Mouse (Mus musculus): ENCODE measurements at regions not wholly inside any gene's neighbourhood (a gene's known extent, or its start where the extent isn't known, plus 50 kb on each side); places are given as distances from the start of the nearest gene placed in this dataset.

DNA sequence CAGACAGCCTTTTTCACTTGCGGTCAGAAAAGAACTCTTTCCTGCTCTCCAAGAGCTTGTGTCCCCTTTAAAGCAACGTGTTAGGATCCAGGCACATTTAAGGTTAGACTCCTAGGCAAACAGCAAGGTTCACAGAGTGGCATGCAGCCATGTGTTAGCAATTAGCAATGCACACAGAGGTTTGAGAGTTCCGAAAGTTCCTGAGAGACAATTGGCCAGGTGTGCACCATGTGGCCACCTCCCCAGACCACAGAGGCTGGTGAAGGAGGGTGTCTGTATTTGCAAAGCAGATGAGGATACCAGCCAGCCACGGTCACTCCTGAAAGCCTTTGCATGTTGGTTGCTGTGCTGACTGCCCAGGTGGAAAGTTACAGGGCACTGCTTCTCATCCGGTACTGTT, 240.6 kb downstream of the H2al1j start:
- DNase-seq (ENCODE audit: low spot score in 2 of 2), result no peak

DNA sequence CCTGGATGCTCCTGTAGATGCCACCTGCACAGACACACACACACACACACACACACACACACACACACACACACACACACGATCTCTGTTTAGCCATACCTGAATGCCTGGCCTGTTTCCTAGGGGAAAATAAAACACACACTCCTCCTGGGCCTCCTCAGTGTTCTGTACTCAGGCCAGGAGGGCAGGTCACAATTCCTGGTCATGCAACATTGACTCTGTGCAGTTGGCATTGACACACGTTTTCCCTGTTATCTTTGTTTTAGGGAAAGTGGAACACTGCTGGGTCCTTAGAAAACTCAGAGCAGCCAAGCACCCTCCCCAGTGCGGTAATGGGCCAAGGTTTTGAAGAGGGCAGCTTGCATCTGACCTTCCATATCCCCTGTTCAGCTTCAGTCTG, 246.7 kb downstream of the H2al1j start:
- no peak for DNase-seq (ENCODE audit: low spot score in 2 of 2)

DNA sequence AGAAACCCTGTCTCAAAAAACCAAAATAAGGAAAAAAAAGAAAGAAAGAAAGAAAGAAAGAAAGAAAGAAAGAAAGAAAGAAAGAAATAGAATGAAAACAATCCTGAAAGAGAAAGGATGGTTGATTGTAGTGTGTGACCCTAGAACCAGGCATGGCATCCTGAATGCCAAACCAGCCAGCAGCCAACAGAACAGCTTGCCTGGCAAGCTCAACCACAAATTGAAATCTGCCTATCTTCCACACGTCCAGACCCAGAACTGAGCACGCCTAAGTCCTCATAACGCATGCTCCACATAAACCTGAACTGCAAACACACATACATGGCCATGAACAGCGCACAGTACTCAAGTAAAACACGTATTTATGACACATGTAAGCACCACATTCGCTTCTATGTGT, 247.9 kb downstream of the H2al1j start:
- DNase-seq (ENCODE audit: low spot score in 2 of 2), result no peak

DNA sequence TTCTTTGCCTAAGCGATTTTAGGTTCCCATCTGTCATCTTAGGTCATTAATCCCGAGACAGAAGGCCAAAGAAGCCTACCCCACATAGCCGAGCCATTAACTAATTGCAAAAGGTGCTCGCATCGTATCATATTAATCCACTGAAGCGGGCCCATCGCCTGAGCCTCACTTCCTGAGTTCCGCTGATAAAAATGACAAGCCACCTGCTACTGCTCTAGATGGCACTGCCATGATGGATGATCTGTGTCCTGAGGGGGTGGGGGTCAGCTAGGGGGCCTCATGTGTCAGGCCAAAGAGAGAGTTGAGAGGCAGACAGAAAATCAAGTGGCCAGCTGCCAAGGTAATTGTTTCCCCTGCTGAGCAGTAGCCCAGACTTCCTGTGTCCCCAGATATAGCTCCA, 248.7 kb downstream of the H2al1j start:
- no peak for DNase-seq (ENCODE audit: low spot score in 2 of 2)

DNA sequence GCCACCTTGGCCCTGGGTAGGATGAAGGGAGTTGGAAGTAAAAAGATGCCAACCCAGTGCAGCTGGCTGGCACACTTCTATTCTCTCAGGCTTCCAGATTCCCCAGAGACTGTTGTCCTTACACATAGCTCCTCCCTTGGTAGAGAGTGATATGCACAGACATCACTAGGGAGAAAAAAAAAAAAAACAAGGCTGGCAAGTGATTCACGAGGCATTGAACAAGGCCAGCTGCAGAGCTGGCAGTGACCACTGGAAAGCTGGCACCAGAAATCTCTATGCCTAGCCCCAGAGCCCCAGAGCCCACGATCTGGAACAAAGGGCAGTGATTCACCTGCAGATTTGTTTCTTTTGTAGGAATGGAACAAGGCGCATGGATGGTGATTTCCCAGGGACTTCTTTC, 249.7 kb downstream of the H2al1j start:
- DNase-seq (ENCODE audit: low spot score in 2 of 2), result no peak

DNA sequence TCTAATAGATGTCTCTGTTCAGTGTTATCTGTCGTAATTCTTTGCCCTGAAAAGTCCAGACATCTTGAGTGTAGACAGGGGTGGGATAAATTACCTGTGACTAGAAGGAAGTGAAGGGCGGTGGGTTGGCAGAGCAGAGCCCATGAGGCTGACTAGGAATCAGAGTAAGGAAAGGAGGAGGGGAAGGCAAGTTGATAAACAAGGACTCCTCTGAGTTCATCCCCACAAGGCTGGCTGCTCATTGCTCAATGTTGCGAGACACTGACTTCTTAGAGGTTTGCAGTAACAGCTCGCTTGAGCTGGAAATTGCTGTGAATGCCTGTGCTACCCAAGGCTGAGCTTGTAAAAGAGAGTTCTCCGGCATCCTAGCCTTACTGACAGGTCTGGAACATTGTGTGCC, 257.7 kb downstream of the H2al1j start:
- no peak for DNase-seq (ENCODE audit: low spot score in 2 of 2)

DNA sequence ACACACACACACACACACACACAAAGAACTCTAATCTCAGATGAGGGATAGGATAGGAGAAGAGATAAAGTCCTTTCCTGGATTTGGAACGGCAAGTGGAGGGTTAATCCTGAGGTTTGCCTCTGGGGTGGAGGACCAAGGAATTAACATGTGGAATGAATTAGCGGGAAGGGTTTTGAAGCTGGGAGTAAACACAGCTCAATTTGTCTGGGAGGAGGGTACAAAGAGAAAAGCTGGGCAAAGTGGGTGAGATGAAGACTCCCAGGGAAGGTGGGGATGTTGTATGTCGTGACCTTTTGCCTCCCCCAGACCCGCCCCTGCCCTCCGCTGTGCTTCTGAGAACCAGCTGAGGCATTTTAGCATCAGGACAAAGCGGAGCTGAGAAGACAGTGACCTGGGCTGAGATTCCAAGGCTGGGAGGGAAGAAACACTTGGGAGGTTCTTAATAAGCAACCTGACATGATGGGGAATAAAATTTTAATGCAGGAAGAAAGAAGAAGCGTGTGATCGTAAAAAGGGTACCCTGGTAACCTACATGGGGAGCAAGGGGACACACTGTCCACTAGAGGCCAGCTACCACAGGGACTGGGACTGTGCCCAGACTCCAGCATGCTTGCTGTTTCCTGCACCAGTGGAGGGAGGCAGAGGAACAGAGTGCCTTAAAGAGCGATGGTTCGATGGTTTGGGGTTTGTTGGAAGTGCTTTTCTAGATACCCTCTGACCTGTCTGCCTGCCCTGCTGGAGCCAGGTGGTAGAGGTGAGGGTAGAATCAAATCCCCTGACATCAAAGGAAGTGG, 264.0 kb downstream of the H2al1j start:
- no peak for DNase-seq (ENCODE audit: low spot score in 2 of 2)

DNA sequence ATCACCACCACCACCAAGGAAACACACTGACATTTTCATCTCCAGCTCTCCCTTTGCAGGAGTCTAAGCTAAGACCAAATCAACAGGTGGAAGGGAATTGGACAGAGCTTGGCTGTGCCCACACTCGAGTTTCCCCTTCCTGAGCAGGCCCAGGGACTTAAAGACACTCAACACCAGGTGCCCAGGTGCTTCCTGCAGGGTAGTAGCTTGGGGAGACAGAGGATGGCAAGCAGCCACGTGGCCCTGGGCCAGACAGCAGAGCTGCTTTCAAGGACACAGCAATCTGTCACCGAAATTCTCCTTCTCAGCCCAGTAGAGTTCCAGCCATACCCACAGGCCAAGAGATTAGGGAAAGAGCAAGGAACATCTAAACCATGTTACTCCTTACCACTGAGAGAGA, 266.9 kb downstream of the H2al1j start:
- DNase-seq (ENCODE audit: low spot score in 2 of 2), result no peak

DNA sequence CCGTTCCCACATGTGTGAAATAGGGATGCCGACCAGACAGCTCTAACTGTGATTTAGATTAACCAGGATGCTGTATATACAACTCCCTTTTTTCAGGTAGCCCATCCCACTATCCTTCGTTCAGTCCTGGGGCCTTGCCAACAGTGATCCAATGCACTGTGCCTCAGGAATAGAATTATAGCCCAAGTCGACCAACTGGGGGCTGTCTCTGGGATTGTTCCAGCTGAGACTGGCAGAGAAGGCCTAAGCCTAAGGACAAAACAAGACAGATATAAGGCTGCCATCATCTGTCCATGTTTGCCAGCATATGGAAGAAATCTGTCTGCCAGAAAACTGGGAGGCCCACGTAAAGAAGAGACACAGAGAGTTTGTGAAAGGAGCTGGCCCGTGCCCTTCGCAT, 269.9 kb downstream of the H2al1j start:
- no peak for DNase-seq (ENCODE audit: low spot score in 2 of 2)

DNA sequence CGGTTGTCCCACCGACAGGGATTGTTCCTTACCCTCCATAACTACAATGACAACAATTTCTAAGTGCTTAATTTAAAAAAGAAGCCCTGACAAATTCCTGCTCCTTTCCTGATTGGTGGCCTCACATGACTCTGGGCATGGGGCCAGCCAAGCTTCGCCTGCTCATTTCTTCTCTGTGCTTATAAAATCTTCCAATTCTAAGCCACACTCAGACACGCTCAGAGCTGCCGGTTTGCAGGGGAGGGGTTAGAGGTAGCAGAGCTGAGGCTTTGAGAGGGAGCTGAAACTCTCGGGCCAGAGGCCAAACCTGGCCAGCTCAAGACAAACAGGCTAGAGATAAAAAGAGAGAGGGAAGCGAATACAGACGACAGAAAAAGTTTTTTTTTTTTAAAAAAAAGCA, 286.6 kb downstream of the H2al1j start:
- DNase-seq (ENCODE audit: low spot score in 2 of 2), result no peak

DNA sequence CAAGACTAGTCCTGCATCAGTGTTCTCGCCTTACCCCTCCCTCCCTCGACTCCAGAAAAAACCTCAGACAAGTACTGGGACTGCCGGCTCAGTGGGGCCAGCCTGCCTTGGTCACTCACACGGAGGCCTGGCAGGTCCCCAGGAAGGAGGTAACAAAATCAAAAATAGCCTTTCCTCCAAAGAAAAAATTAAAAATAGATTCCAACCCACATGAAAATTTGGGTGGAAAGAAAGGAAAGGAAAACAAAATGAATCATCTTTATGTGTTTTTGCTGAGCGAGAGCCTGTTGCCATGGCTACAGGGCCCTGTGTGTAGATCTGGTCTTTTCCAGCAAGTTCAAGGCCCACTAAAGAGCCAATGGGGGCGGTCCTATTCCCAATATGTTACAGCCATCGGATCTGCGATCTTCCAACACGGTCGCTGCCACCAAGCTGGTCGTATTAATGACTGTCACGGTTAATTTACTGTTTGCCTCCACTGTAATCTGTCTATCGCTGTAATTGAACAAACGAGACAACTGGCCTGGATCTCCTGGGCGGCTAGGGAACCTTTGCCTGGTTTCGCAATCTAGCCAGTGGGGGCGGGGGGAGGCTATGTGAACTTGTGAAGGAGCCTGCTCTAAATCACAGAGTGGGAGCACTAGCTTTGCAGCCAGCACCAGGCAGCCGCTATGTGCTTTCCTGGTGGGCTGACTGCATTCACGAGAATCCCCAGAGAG, 293.6 kb downstream of the H2al1j start:
- DNase-seq (ENCODE audit: low spot score in 2 of 2), result no peak

DNA sequence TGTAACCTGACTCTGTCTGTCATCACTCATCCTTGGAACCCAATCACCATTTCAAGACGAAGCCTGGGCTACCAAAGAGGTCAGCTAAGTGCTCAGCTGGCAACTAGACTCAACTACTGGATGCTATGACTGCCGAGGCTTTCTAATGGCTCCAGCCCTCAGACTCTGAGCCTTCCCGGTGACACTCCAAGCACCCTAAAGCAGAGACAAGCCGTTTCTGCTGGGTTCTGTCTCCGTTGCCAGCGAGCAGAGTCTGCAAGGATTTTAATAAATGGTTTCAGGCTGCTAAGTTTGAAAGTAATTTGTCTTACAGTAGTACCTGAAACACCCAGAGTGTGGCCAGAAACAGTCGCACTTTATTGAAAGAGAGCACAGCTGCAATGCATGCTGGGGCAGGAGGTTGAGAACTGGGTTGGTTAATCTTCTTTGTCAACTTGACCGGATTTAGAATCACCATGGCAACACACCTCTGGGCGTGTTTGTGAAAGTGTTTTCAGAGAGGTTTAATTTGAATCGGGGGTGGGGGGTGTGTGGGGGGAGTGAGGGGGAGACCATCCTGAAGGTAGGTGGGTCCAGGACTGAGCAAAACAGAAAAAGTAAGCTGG, 298.8 kb downstream of the H2al1j start:
- DNase-seq (ENCODE audit: low spot score in 2 of 2), result no peak

DNA sequence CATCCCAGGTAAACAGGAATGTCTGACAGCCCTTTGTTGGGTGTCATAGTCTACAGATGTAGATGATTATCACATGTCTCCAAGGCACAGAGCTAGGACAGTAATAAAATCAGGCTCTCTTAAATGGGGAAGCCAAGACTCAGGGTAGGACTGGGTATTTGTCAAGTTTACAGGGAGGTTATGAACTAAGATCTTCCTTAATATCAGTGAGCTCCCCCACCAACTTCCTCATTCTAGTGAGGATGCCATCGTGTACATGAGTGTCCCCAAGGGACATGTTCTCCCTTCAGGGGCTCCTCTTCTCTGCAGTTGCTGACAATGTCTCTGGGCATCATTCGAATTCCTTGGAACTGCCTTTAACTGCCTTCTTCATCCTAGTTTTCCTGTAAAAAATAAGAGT, 301.7 kb downstream of the H2al1j start:
- no peak for DNase-seq (ENCODE audit: low spot score in 2 of 2)

DNA sequence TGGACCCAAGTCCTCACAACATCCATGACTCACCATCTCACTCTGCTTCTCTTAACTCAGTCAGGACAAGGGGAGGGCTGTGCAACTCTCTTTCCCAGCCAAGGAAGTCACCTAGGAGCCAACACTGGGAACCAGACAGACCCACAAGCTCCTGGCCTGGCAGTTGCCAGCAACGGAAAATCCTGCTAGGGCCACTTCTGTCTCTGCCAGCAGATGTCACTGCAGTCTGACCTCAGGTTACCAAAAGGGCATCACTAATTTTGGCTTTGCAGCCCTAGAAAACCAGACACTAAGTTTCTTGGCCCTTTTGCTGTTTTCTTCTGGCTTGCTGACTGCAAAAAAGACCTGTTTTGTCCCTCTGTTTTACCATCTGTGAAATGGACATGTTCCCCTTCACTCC, 302.3 kb downstream of the H2al1j start:
- DNase-seq (ENCODE audit: low spot score in 2 of 2), result peak; percentile 12 to 18

DNA sequence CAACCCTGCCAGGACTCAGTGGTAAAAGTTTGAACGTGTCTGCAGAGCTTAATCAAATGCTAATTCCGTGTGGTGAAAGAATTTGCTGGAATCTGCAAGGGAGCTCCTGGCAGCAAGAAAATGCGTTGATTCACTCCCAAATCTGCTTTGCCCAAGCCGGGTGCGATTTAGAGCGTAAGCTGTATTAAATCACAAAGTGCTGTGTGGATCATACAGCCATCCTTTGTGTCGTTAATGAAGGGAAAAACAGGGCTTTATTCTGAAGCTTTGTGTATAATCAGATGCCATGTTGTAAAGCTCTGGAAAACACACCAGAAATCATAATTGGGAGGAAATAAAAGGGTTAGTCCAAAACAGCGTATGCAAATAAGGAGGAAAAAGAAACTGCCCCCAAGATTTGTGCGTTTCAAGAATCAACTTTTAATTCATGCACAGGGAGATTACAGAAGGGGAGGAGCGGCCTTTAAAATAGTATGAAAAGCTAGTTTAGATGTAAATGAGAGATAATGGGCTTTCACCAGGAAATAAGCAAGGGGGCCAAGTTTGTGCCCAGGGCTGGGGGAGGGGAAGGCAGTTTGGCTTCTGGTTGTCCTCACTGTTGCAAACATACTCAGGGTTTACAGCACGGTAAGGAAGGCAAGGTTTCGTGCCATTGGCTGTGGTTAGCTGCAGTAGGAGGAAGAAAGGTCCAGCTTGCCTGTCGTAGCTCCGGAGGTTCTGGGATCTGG, 303.7 kb downstream of the H2al1j start:
- no peak for DNase-seq (ENCODE audit: low spot score in 2 of 2)

DNA sequence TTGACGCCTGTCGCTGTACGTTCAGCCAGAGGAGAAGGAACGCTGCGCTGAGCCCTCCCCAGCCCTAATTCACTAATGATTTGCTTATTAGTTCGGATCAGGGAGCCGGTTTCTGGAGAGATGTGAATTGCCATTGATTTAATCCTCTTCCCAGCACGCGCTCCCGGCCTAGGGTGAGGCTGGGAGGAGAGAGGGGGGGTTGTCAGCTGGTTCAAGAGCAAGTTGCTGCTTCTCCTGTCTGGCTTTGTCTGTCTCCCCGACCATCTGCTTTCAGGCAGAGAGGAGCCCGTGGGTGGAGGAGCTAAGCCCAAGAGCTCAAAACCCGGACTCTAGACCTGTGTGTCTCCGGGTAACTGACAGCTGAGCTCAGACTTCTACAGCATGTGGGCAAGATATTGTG, 304.4 kb downstream of the H2al1j start:
- DNase-seq (ENCODE audit: low spot score in 2 of 2), result no peak

DNA sequence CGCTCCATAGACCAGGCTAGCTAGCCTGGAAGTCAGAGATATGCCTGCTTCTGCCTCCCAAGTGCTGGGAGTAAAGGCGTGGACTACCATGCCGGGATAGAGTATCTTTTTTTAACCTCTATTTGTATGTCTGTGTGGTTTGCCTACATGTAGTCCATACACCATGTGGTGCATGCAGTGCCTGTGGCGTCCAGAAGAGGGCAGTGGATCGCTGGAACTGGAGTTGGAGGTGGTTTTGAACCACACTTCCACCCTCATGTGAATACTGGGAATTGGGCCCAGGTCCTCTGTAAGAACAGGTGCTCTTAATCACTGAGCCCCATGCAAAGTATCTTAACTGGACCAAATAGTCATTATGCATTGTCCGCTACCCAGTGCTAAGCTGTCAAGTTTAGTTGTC, 306.2 kb downstream of the H2al1j start:
- DNase-seq (ENCODE audit: low spot score in 2 of 2), result no peak

DNA sequence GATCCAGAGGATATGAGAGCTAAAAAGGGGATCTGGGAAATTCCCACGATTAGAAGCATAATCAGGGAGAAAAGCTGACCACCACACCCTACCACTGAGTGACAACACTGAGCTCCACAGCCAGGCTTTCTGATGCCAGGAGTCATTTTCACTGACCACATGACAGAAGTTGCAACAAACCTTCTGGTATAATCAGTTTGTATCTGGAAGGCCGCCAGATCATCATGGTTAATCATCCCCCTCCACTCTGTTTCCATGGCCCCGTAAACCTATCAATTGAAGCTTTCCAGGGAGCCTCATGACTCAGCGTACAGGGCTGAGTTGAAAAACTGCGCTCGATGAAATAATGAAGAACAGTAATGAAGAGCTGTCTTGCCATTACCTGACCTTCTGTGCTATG, 316.9 kb downstream of the H2al1j start:
- no peak for DNase-seq (ENCODE audit: low spot score in 2 of 2)

DNA sequence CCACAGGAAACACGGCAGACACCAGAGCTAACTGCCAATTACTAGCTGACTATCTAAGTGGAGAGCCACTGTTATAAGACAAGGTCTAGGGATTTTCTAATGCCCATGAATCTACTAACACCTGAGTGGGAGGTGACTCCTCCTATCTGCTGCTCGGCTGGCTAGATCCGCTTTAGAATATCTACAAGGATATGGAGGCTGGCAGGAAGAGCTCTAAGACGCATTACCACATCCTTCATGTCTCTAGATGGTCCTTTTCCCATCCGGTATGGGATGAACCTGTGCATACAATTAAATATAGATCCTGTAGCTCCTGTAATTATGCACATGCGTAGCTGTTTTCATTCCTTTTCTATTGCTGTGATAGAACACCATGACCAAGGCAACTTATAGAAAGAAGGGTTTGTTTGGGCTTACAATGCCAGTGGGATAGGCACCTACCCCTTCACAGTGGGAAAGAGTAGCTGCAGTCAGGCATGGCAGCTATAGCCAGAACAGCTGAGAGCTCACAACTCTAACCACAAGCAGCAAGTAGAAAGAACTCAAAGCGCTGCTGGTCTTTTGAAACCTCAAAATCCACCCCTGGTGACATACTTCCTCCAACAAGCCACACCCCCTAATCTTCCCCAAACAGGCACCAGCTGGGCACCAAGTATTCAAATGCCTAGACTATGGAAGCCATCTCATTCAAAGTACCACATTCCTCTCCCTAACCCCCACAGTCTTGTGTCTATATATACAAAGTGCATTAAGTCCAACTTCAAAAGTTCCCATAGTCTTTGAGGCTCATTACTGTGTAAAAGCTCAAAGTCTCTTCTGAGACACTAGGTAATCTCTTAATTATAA, 319.3 kb downstream of the H2al1j start:
- peak; percentile 40 to 43 for DNase-seq (ENCODE audit: low spot score in 2 of 2)

DNA sequence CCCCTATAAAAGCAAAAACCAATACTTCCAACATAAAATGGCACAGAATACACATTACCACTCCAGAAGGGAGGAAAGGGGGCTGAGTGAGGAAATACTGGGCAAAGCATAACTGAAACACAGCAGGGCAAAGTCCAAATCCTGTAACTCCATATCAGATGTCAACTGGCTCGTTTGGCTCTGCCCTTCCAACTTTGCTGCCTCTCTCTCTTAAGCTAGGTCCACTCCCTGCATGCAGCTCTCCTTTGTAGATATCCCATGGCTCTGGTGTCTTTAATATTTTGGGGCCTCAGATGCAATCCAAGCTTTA, 319.9 kb downstream of the H2al1j start:
- DNase-seq (ENCODE audit: low spot score in 2 of 2), result no peak

DNA sequence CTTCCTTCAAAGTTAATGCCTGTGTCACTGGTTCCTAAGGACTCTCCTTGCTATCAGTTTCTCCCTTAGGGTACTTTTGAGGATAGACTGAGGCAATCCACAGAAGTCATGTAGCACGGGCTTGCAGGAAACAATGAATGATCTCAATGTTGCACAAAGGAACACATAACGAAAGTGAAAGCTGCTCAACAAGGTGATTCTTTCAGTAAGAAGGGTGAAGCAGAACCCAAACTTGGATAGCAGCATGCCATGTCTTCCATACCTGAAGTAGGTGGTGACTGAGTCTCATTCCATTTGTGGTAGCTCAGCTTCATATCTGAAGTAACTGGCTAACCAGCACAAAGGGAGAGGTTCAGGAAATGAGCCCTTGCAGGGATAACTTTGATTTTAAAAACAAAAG, 325.7 kb downstream of the H2al1j start:
- no peak for DNase-seq (ENCODE audit: low spot score in 2 of 2)

DNA sequence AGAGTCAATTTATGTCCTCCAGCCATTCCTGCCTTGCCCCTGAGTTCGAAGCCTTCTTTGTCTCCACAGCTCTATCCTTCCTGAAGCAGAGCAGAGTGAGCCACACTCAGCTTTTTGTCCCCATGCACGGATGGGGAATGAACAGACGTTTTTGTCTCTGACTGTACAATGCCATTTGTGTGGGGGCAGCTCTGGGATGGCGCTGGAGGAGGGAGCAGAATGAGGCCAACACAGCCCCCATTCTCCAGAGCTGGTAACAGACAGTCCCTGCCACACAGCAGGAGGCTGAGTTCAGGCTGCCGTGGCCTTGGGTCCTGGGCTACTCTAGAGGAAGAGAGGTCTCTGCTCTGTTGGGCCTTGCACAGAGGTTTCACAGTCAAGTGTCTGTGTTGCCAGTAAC, 327.4 kb downstream of the H2al1j start:
- no peak for DNase-seq (ENCODE audit: low spot score in 2 of 2)
